Mouse (Mus musculus) hindbrain, embryonic 12.5 days (tissue): ENCODE data around the gene Dcun1d1. TPM values are rescaled to one million over a fixed set of nuclear protein-coding genes. Genes with fewer than 3 reads are reported as not detected.

ENCODE experiments used
- ATAC-seq: fragments of 200-750 bp; cut with Nextera tagmentation; 2 replicates; pipeline ENCODE4 v1.8.0; 2017; ENCODE audit warnings: moderate TSS enrichment; ENCODE audit not compliant: low FRiP score
- H3K27ac ChIP-seq: fragments of 300-500 bp; sonication (generic); 2 replicates; pipeline ENCODE4 v1.5.1; 2016; ENCODE audit warnings: mild to moderate bottlenecking
- H3K27me3 ChIP-seq: fragments of 300-500 bp; sonication (generic); 2 replicates; pipeline ENCODE4 v1.6.1; 2016; ENCODE audit warnings: mild to moderate bottlenecking
- H3K36me3 ChIP-seq: fragments of 300-500 bp; sonication (generic); 2 replicates; pipeline ENCODE4 v1.6.1; 2016; ENCODE audit warnings: mild to moderate bottlenecking
- H3K4me1 ChIP-seq: fragments of 300-500 bp; sonication (generic); 2 replicates; pipeline ENCODE4 v1.6.1; 2016
- H3K4me2 ChIP-seq: fragments of 300-500 bp; sonication (generic); replicated peaks from 2 replicates; pipeline ENCODE4 v1.6.1; 2016; ENCODE audit warnings: mild to moderate bottlenecking
- H3K4me3 ChIP-seq: fragments of 300-500 bp; sonication (generic); 2 replicates; pipeline ENCODE4 v1.5.1; 2016; ENCODE audit warnings: mild to moderate bottlenecking
- H3K9ac ChIP-seq: fragments of 300-500 bp; sonication (generic); 2 replicates; pipeline ENCODE4 v1.6.1; 2016; ENCODE audit warnings: mild to moderate bottlenecking, moderate library complexity
- H3K9me3 ChIP-seq: fragments of 300-500 bp; sonication (generic); replicated peaks from 2 replicates; pipeline ENCODE4 v1.6.1; 2016; ENCODE audit warnings: mild to moderate bottlenecking
- WGBS: fragments of 180-500 bp; shearing (Covaris S2); methylation state at CpG from one replicate; pipeline ENCODE4 v1.1.7; 2016; 5-methylcytosine and 5-hydroxymethylcytosine counted together
- polyA plus RNA-seq: library from polyadenylated mRNA; unstranded; fragments of >200 nt; fragmentation: Nextera tagmentation; extraction: Ambion mirVana; gene quantifications from 2 replicates; pipeline ENCODE4 v1.2.1, GENCODE M21; 2016

The Dcun1d1 gene
- polyA plus RNA-seq, 1 experiment from 2014 or later, result 95.3 TPM

GRCm38 (mm10) chr3:35849326-35849725, 87.9 kb downstream of the Dcun1d1 start:
- Histone ChIP-seq H3K9me3 (no peaks in the 10 kb centered on the region), H3K36me3 (peaks cover 12% of the 10 kb centered on the region), H3K27me3 (no peaks in the 10 kb centered on the region), H3K4me1 (no peaks in the 10 kb centered on the region), H3K27ac (no peak overlapping the region), H3K4me3 (no peak overlapping the region), H3K4me2 (no peak overlapping the region), H3K9ac (no peak overlapping the region)
- no peak for ATAC-seq
- 92% methylated on average over 9 of the region's 9 CpGs for WGBS

Other genes starting within 250 kb of the Dcun1d1 start
- 34.0 and 39.9 TPM in 2 replicates for gene Atp11b, start 183.3 kb downstream of the Dcun1d1 start, polyA plus RNA-seq
- 33.2 and 38.2 TPM in 2 replicates for gene Mccc1, start 63.2 kb upstream of the Dcun1d1 start, polyA plus RNA-seq
- gene Ccdc144b, start 116.1 kb upstream of the Dcun1d1 start, polyA plus RNA-seq, result not detected in 2 replicates
- gene Acad9, start 128.5 kb upstream of the Dcun1d1 start, polyA plus RNA-seq, result 88.7 and 91.0 TPM in 2 replicates
- gene D3Ertd254e, start 213.6 kb upstream of the Dcun1d1 start, polyA plus RNA-seq, result 11.7 and 11.8 TPM in 2 replicates